Mouse (Mus musculus) yolk sac, embryonic 10.5 days (tissue): ENCODE data around the gene Ncoa3.

ENCODE experiments used
- DNase-seq: peaks from one replicate; pipeline ENCODE4 v3.0.0-alpha.2; 2017; ENCODE audit warnings: low spot score

Ncoa3 gene

GRCm38 (mm10) chr2:166079961-166080885 lies 87.8 kb downstream of the Ncoa3 start:
- peak; percentile 56 for DNase-seq

GRCm38 (mm10) chr2:166080967-166081750 lies 88.7 kb downstream of the Ncoa3 start:
- no peak for DNase-seq

GRCm38 (mm10) chr2:166082193-166082592 lies 89.8 kb downstream of the Ncoa3 start:
- peak; percentile 64 for DNase-seq

- DNase-seq = no peak
These were observed 90.2 kb downstream of the Ncoa3 start for GRCm38 (mm10) chr2:166082661-166083060.

GRCm38 (mm10) chr2:166083542-166084031 lies 91.2 kb downstream of the Ncoa3 start:
- no peak for DNase-seq

- DNase-seq = no peak
These were observed 91.7 kb downstream of the Ncoa3 start for GRCm38 (mm10) chr2:166084111-166084510.

GRCm38 (mm10) chr2:166084964-166085363 lies 92.5 kb downstream of the Ncoa3 start:
- peak; percentile 47 for DNase-seq

GRCm38 (mm10) chr2:166085780-166086179 lies 93.3 kb downstream of the Ncoa3 start:
- no peak for DNase-seq

GRCm38 (mm10) chr2:166086457-166087233 lies 94.2 kb downstream of the Ncoa3 start:
- no peak for DNase-seq

GRCm38 (mm10) chr2:166088991-166089390 lies 96.6 kb downstream of the Ncoa3 start:
- DNase-seq = no peak

GRCm38 (mm10) chr2:166090131-166090581 lies 97.7 kb downstream of the Ncoa3 start:
- DNase-seq = no peak

GRCm38 (mm10) chr2:166091599-166091998 lies 99.2 kb downstream of the Ncoa3 start:
- no peak for DNase-seq

GRCm38 (mm10) chr2:166092412-166092811 lies 100.0 kb downstream of the Ncoa3 start:
- no peak for DNase-seq

GRCm38 (mm10) chr2:166096300-166096699 lies 103.9 kb downstream of the Ncoa3 start:
- no peak for DNase-seq

GRCm38 (mm10) chr2:166096834-166097233 lies 104.4 kb downstream of the Ncoa3 start:
- DNase-seq = no peak

- DNase-seq = no peak
These were observed 105.2 kb downstream of the Ncoa3 start for GRCm38 (mm10) chr2:166097443-166098291.

- DNase-seq = no peak
These were observed 106.0 kb downstream of the Ncoa3 start for GRCm38 (mm10) chr2:166098292-166098933.

- no peak for DNase-seq
These were observed 108.2 kb downstream of the Ncoa3 start for GRCm38 (mm10) chr2:166100309-166101262.

GRCm38 (mm10) chr2:166102893-166103292 lies 110.5 kb downstream of the Ncoa3 start:
- DNase-seq = no peak
